Mouse (Mus musculus) liver, embryonic 14.5 days (tissue): Measurements from ENCODE around the gene Lpp. TPM values are rescaled to one million over a fixed set of nuclear protein-coding genes. Genes with fewer than 3 reads are reported as not detected.

Experiments used
- ATAC-seq: fragments of 200-750 bp; cut with Nextera tagmentation; 2 replicates; pipeline ENCODE4 v1.8.0; 2017; ENCODE audit warnings: moderate number of reproducible peaks, mild to moderate bottlenecking, moderate library complexity; ENCODE audit not compliant: insufficient read depth
- DNase-seq, 3 experiments: peaks; one replicate each; pipeline ENCODE4 v3.0.0-alpha.2; 2012 to 2013; ENCODE audit warnings: low read depth in 3 of 3, low spot score in 3 of 3
- H3K27ac ChIP-seq: fragments of 300-500 bp; sonication (generic); 2 replicates; pipeline ENCODE4 v1.5.1; 2014; ENCODE audit warnings: moderate library complexity, mild to moderate bottlenecking, control low read depth, inconsistent platforms
- H3K27me3 ChIP-seq: fragments of 300-500 bp; sonication (generic); 2 replicates; pipeline ENCODE4 v1.6.1; 2014; ENCODE audit warnings: mild to moderate bottlenecking, low read length, moderate library complexity; ENCODE audit not compliant: control insufficient read depth, insufficient read depth
- H3K36me3 ChIP-seq: fragments of 300-500 bp; sonication (generic); replicated peaks from 2 replicates; pipeline ENCODE4 v1.6.1; 2014; ENCODE audit warnings: low read depth; ENCODE audit not compliant: control insufficient read depth, insufficient read depth
- H3K4me1 ChIP-seq, 2 experiments: fragments of 200-500 bp in 1 of 2; fragments of 300-500 bp in 1 of 2; sonication (generic) in 1 of 2; replicated peaks; 2 replicates each; pipeline ENCODE4 v1.6.1; 2012 to 2014; ENCODE audit warnings: antibody characterized with exemption in 1 of 2, inconsistent platforms in 1 of 2, low read length in 1 of 2; ENCODE audit not compliant: control insufficient read depth in 2 of 2, insufficient read depth in 2 of 2
- H3K4me2 ChIP-seq: fragments of 300-500 bp; sonication (generic); 2 replicates; pipeline ENCODE4 v1.6.1; 2014; ENCODE audit warnings: low read depth, mild to moderate bottlenecking, control low read depth, moderate library complexity
- H3K4me3 ChIP-seq, 2 experiments: fragments of 200-500 bp in 1 of 2; fragments of 300-500 bp in 1 of 2; sonication (generic) in 1 of 2; 2 replicates each; pipeline ENCODE4 v1.5.1; 2012 to 2014; ENCODE audit warnings: low read depth in 2 of 2, low read length in 2 of 2, mild to moderate bottlenecking in 2 of 2, control low read depth in 1 of 2, inconsistent platforms in 1 of 2, moderate library complexity in 1 of 2; ENCODE audit not compliant: insufficient read depth in 1 of 2
- H3K9ac ChIP-seq: fragments of 300-500 bp; sonication (generic); replicated peaks from 2 replicates; pipeline ENCODE4 v1.6.1; 2014; ENCODE audit warnings: mild to moderate bottlenecking, control low read depth, moderate library complexity
- H3K9me3 ChIP-seq: fragments of 300-500 bp; sonication (generic); 2 replicates; pipeline ENCODE4 v1.6.1; 2016; ENCODE audit warnings: low read length, mixed read lengths; ENCODE audit not compliant: control insufficient read depth
- CTCF ChIP-seq: IDR thresholded peaks from 2 replicates; pipeline ENCODE4 v1.5.1; 2016; ENCODE audit warnings: antibody characterized with exemption, low read depth, control low read depth
- EP300 ChIP-seq: IDR thresholded peaks from 2 replicates; pipeline ENCODE4 v1.6.1; 2016; ENCODE audit warnings: antibody characterized with exemption, low read depth
- WGBS: fragments of 180-500 bp; shearing (Covaris S2); extraction: QIAGEN DNeasy Blood & Tissue Kit; methylation state at CpG from one replicate; pipeline ENCODE4 v1.1.7; 2014; ENCODE audit not compliant: insufficient replicate concordance; 5-methylcytosine and 5-hydroxymethylcytosine counted together
- polyA plus RNA-seq, 2 experiments: library from polyadenylated mRNA; depleted of rRNA in 1 of 2; stranded (reverse) in 1 of 2; unstranded in 1 of 2; fragments of >200 nt; fragmentation: Nextera tagmentation in 1 of 2; extraction: Ambion mirVana in 1 of 2; gene quantifications; 2 replicates each; pipeline versions ENCODE4 v1.2.1 to v1.2.3; 2012 to 2014

Lpp gene
- polyA plus RNA-seq, 2 experiments = 1.4 to 4.3 TPM

DNA sequence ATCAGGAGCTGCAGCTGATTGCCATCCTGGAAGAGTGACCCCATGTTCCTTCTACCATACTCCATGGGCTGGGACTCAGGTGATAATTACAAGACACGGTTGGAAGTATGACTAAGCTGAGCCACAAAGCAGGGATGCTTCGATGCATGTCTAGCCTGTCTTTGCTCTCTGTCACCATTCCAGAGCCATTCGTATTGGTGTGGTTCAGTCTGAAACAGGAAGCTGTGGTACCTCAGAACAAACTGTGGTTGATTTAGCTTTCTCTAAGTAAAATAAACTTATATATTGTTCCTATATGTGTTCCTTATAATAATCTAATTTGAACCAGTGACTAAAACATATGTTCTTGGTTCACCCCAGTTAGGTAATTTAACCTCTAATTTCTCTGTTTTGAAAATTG, 519.7 kb downstream of the Lpp start:
- 0 out of 4 replicates have a peak, but pooled peaks cover 0 to 4% of the 10 kb centered on the region in 2 experiments for H3K4me1 ChIP-seq
- no peak overlapping the region for H3K4me2 ChIP-seq
- H3K4me3 ChIP-seq = no peak overlapping the region
- no peaks in the 10 kb centered on the region for H3K27me3 ChIP-seq
- no peak for ATAC-seq
- no peaks in the 10 kb centered on the region for H3K9me3 ChIP-seq
- TF ChIP-seq EP300 = no peak
- no peak for TF ChIP-seq CTCF
- no peak for DNase-seq
- H3K9ac ChIP-seq = no peak overlapping the region
- H3K36me3 ChIP-seq = no peaks in the 10 kb centered on the region
- no peak overlapping the region for H3K27ac ChIP-seq
- WGBS = 38% methylated on average over 3 of the region's 3 CpGs

DNA sequence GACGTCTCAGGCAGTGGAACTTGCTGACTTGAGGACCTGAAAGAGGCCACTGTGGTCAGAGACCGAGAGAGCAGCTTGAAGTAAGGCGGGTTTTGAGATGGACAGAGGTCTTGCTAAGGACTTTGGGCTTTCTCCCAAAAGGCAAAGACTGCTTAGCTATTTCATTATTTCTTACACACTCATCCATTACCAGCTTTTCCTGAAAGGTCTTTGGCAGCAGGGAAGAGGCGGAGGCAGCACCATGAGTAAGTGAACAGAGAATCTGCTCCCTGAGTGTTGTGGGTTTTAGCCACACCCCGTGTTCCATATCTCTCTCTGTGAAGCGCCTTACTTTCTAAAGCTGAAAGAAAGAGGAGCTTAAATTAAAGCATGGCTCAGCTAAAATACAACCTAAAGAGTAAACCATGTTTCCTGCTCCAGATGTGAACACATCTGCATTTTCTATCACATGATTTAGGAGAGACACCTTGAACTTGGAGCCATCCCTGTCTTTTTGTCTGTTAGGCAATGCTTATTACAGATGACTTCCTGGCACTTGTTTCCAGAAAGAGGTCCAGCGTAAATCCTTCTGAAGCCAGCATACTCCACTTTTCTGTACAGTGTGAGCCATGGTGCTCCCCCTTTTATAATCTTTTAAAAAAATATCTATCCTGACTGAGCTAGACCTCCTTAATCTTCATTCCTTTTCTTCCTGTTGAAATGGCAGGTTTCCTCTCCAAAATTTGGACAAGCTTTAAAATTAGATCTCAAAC, 520.5 kb downstream of the Lpp start:
- WGBS = 42% methylated on average over 7 of the region's 7 CpGs
- Histone ChIP-seq H3K4me3 (no peak overlapping the region), H3K27me3 (no peaks in the 10 kb centered on the region), H3K9ac (no peak overlapping the region), H3K36me3 (no peaks in the 10 kb centered on the region), H3K9me3 (no peaks in the 10 kb centered on the region), H3K27ac (no peak overlapping the region), H3K4me1 (0 out of 4 replicates have a peak, but pooled peaks cover 0 to 4% of the 10 kb centered on the region in 2 experiments), H3K4me2 (no peak overlapping the region)
- no peak for DNase-seq
- TF ChIP-seq CTCF = no peak
- no peak for TF ChIP-seq EP300
- no peak for ATAC-seq

DNA sequence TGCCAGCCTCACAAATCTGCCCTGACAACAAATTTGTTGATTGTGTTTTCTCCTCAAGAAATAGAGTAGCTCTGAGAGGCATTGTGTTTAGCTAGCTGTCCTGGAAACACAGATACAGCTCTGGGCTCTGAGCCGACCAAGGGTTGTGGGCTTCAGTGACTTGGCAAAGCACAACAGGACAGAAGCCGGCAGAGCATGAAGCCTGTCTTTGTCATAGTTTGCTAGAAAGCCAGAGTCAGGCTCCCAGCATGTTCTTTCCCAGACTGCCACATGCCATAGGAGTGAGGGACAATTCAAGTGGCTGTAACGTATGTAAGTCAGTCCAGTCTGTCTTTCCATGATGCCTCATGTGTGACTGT, 521.1 kb downstream of the Lpp start:
- H3K27ac ChIP-seq = no peak overlapping the region
- H3K9ac ChIP-seq = no peak overlapping the region
- no peak for DNase-seq
- 52% methylated on average over 3 of the region's 3 CpGs for WGBS
- H3K4me1 ChIP-seq = 0 out of 4 replicates have a peak, but pooled peaks cover 0 to 4% of the 10 kb centered on the region in 2 experiments
- ATAC-seq = no peak
- H3K4me2 ChIP-seq = no peak overlapping the region
- TF ChIP-seq EP300 (no peak), CTCF (no peak)
- H3K4me3 ChIP-seq = no peak overlapping the region
- H3K27me3 ChIP-seq = no peaks in the 10 kb centered on the region
- H3K9me3 ChIP-seq = no peaks in the 10 kb centered on the region
- no peaks in the 10 kb centered on the region for H3K36me3 ChIP-seq

DNA sequence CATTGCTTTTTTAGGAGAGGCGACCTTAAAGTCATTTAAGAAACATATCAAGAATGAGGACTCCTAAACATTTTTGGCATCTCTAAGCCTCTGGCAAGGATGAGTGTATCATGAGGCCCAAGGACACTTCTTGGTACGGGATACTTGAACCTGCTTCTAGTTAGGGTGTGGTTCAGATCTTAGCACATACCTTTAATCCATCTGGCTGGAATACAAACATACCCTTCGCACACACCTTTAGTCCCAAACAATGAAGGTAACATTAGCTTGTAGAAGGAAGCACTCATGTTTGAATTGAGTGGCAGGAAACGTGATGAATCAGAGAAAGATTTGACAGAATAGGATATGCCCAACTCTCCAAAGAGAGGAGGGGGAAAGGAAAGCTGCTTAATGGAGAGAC, 522.2 kb downstream of the Lpp start:
- DNase-seq = no peak
- Histone ChIP-seq H3K4me3 (no peak overlapping the region), H3K9ac (no peak overlapping the region), H3K36me3 (no peaks in the 10 kb centered on the region), H3K27me3 (no peaks in the 10 kb centered on the region), H3K4me1 (0 out of 4 replicates have a peak, but pooled peaks cover 0 to 4% of the 10 kb centered on the region in 2 experiments), H3K9me3 (no peaks in the 10 kb centered on the region), H3K27ac (no peak overlapping the region), H3K4me2 (no peak overlapping the region)
- no peak for TF ChIP-seq EP300
- TF ChIP-seq CTCF = no peak
- 66% methylated on average over 4 of the region's 4 CpGs for WGBS
- ATAC-seq = no peak

DNA sequence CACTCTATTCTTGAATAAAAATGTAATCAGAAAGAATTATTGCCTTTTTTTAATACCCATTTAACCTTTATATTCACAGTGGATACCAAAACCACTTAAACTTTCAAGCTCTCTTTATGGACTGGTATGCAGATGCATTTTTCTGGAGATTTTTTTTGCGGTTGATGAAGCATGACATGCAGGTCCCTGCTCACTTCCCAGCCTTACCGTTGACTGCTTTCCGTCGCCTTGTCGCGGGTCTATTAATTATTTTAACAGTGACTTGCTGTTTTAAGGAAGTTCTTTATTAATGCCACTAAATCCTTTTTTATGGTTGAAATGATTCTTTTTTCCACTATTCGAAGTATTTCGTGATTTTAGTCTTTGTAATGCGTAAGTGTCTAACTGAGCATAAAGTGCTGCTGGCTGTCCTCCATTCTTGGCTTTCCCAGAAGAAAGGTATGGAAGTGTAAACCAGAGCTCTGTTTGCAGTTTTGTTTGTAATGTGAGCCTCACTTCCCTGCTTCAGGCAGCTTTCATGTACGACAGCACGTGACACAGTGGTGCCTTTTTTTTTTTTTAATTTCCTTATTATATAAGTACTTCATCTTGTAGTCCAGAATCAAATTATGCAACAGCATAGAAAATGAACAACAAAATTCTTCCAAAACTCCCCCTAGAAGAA, 526.2 kb downstream of the Lpp start:
- no peak overlapping the region for H3K4me2 ChIP-seq
- no peaks in the 10 kb centered on the region for H3K36me3 ChIP-seq
- no peak for TF ChIP-seq CTCF
- no peak for TF ChIP-seq EP300
- no peaks in the 10 kb centered on the region for H3K4me1 ChIP-seq
- no peaks in the 10 kb centered on the region for H3K9me3 ChIP-seq
- H3K27ac ChIP-seq = no peak overlapping the region
- H3K9ac ChIP-seq = no peak overlapping the region
- no peaks in the 10 kb centered on the region for H3K27me3 ChIP-seq
- WGBS = 70% methylated on average over 11 of the region's 11 CpGs
- no peak for DNase-seq
- ATAC-seq = no peak
- no peak overlapping the region for H3K4me3 ChIP-seq
